Mouse (Mus musculus) hindbrain, embryonic 11.5 days (tissue): Measurements from ENCODE around the gene Irf2bpl. TPM values are rescaled to one million over a fixed set of nuclear protein-coding genes. Genes with fewer than 3 reads are reported as not detected.

Experiments used
- ATAC-seq: fragments of 200-750 bp; cut with Nextera tagmentation; 2 replicates; pipeline ENCODE4 v1.8.0; 2017; ENCODE audit warnings: mild to moderate bottlenecking, moderate TSS enrichment, moderate library complexity; ENCODE audit not compliant: low FRiP score
- DNase-seq: peaks from one replicate; pipeline ENCODE4 v3.0.0-alpha.2; 2015; ENCODE audit warnings: low spot score
- H3K27ac ChIP-seq: fragments of 300-500 bp; sonication (generic); 2 replicates; pipeline ENCODE4 v1.5.1; 2014; ENCODE audit warnings: mild to moderate bottlenecking, low read depth, low read length
- H3K27me3 ChIP-seq: fragments of 300-500 bp; sonication (generic); 2 replicates; pipeline ENCODE4 v1.6.1; 2014; ENCODE audit warnings: mild to moderate bottlenecking, low read length, moderate library complexity, mixed read lengths; ENCODE audit not compliant: control insufficient read depth, insufficient read depth
- H3K36me3 ChIP-seq: fragments of 300-500 bp; sonication (generic); 2 replicates; pipeline ENCODE4 v1.6.1; 2014; ENCODE audit warnings: mild to moderate bottlenecking, low read length, moderate library complexity, mixed read lengths; ENCODE audit not compliant: control insufficient read depth, insufficient read depth
- H3K4me1 ChIP-seq: fragments of 300-500 bp; sonication (generic); replicated peaks from 2 replicates; pipeline ENCODE4 v1.6.1; 2014; ENCODE audit warnings: low read length, mixed read lengths; ENCODE audit not compliant: control insufficient read depth, insufficient read depth
- H3K4me2 ChIP-seq: fragments of 300-500 bp; sonication (generic); replicated peaks from 2 replicates; pipeline ENCODE4 v1.6.1; 2014; ENCODE audit warnings: mild to moderate bottlenecking, low read depth, low read length
- H3K4me3 ChIP-seq: fragments of 300-500 bp; sonication (generic); 2 replicates; pipeline ENCODE4 v1.5.1; 2014; ENCODE audit warnings: low read depth, low read length
- H3K9ac ChIP-seq: fragments of 300-500 bp; sonication (generic); 2 replicates; pipeline ENCODE4 v1.6.1; 2014; ENCODE audit warnings: low read depth, low read length
- H3K9me3 ChIP-seq: fragments of 300-500 bp; sonication (generic); 2 replicates; pipeline ENCODE4 v1.6.1; 2016; ENCODE audit warnings: low read length; ENCODE audit not compliant: control insufficient read depth
- WGBS: fragments of 180-500 bp; shearing (Covaris S2); extraction: QIAGEN DNeasy Blood & Tissue Kit; methylation state at CpG from one replicate; pipeline ENCODE4 v1.1.7; 2014; 5-methylcytosine and 5-hydroxymethylcytosine counted together
- polyA plus RNA-seq: library from polyadenylated mRNA; unstranded; fragments of >200 nt; fragmentation: Nextera tagmentation; extraction: Ambion mirVana; gene quantifications from 2 replicates; pipeline ENCODE4 v1.2.1, GENCODE M21; 2014

Gene Irf2bpl
- polyA plus RNA-seq, 1 experiment from 2014 or later = 16.0 TPM

DNA sequence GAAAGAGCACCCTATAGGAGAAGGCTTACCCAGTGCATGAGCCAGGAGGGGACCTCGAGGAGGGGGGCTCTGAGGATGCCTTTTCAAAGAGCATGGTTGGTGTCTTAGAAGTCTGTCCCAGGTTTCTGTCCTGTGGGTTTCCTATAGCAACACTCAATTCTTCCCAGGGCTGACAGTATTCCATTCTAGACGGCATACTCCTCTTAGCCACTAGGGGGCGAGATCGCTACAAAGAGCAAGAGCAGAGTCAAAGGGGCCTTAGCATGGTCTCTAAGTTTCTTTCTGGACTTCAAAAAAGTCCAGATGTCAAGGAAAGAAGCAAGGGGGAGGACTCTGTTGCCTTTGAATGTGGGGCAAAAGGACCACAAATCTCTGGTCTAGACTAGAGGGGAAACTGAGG is 20.6 kb upstream of the Irf2bpl start:
- Histone ChIP-seq H3K4me2 (no peak overlapping the region), H3K4me1 (0 out of 2 replicates have a peak, but pooled peaks cover 3% of the 10 kb centered on the region), H3K4me3 (no peak overlapping the region), H3K36me3 (no peaks in the 10 kb centered on the region), H3K9ac (no peak overlapping the region), H3K27me3 (no peaks in the 10 kb centered on the region; the same call in 1 of the 2 replicates), H3K9me3 (no peaks in the 10 kb centered on the region), H3K27ac (no peak overlapping the region)
- WGBS = 11% methylated on average over 4 of the region's 4 CpGs
- DNase-seq (peak; percentile 62), ATAC-seq (peak; percentile 29; the same call in 1 of the 2 replicates)

GRCm38 (mm10) chr12:86903828-86904806 is 19.5 kb upstream of the Irf2bpl start:
- H3K27ac ChIP-seq = no peak overlapping the region
- H3K4me2 ChIP-seq = no peak overlapping the region
- WGBS = 92% methylated on average over 11 of the region's 11 CpGs
- DNase-seq (no peak), ATAC-seq (no peak)
- H3K4me3 ChIP-seq = no peak overlapping the region
- no peaks in the 10 kb centered on the region for H3K36me3 ChIP-seq
- no peaks in the 10 kb centered on the region for H3K9me3 ChIP-seq
- no peak overlapping the region for H3K9ac ChIP-seq
- 0 out of 2 replicates have a peak, but pooled peaks cover 3% of the 10 kb centered on the region for H3K4me1 ChIP-seq
- no peaks in the 10 kb centered on the region; the same call in 1 of the 2 replicates for H3K27me3 ChIP-seq

- peaks cover 30% of the 10 kb centered on the region for H3K4me1 ChIP-seq
- no peak overlapping the region for H3K4me3 ChIP-seq
- H3K27ac ChIP-seq = no peak overlapping the region
- ATAC-seq (no peak), DNase-seq (no peak)
- H3K27me3 ChIP-seq = no peaks in the 10 kb centered on the region
- no peaks in the 10 kb centered on the region for H3K9me3 ChIP-seq
- H3K9ac ChIP-seq = no peak overlapping the region
- 71% methylated on average over 11 of the region's 11 CpGs for WGBS
- no peak overlapping the region for H3K4me2 ChIP-seq
- no peaks in the 10 kb centered on the region for H3K36me3 ChIP-seq
These were observed 15.0 kb upstream of the Irf2bpl start for GRCm38 (mm10) chr12:86899461-86900179.

- peaks cover 35% of the 10 kb centered on the region for H3K4me1 ChIP-seq
These were observed 13.8 kb upstream of the Irf2bpl start for GRCm38 (mm10) chr12:86898448-86898847.

GRCm38 (mm10) chr12:86897769-86898273 is 13.2 kb upstream of the Irf2bpl start:
- peak overlapping the region; percentile 31; the same call in 1 of the 2 replicates for H3K9ac ChIP-seq
- no peaks in the 10 kb centered on the region for H3K36me3 ChIP-seq
- H3K4me1 ChIP-seq = peaks cover 39% of the 10 kb centered on the region
- no peak overlapping the region for H3K4me3 ChIP-seq
- DNase-seq = no peak
- no peaks in the 10 kb centered on the region for H3K9me3 ChIP-seq
- no peak for ATAC-seq
- H3K27ac ChIP-seq = peak overlapping the region; percentile 94
- H3K27me3 ChIP-seq = no peaks in the 10 kb centered on the region
- no peak overlapping the region for H3K4me2 ChIP-seq
- 50% methylated on average over 7 of the region's 7 CpGs for WGBS

More at GRCm38 (mm10) chr12:86898448-86898847, 13.8 kb upstream of the Irf2bpl start:
- DNase-seq (no peak), ATAC-seq (no peak)
- Histone ChIP-seq H3K9ac (peak overlapping the region; percentile 31; the same call in 1 of the 2 replicates), H3K9me3 (no peaks in the 10 kb centered on the region), H3K4me3 (no peak overlapping the region), H3K36me3 (no peaks in the 10 kb centered on the region), H3K27ac (peak overlapping the region; percentile 94; the same call in 1 of the 2 replicates), H3K27me3 (no peaks in the 10 kb centered on the region), H3K4me2 (no peak overlapping the region)
- 61% methylated on average over 3 of the region's 3 CpGs for WGBS

DNA sequence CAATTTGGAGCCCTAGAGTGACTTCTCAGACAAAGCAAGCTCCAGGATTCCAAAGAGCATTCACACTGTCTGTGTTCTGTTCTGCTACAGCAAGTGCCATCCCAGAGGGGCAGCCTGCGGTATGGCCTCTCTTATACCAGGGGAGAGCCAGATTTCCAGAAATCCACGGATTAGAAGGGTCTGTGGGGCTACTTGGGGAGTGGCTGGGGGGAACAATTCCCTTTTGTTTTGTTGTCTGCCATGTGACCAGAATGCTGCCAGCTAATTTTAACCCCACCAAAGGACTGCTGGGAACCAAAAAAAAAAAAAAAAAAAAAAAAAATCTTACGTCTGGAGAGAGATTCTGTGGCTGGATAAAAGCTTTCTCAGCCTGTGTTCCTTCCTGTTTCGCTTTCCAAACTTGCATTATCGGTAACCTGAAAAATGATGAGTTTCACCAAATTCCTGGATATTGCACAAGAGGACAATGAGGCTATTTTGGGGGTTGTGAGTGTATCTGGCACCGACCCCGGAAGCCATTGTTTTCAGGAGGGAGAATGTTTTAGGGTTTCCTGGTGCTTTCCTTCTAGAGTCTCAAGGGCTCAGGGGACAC is 12.4 kb upstream of the Irf2bpl start:
- DNase-seq (peak; percentile 37), ATAC-seq (no peak)
- Histone ChIP-seq H3K4me3 (no peak overlapping the region), H3K4me2 (no peak overlapping the region), H3K9me3 (no peaks in the 10 kb centered on the region), H3K27me3 (no peaks in the 10 kb centered on the region), H3K27ac (peak overlapping the region; percentile 94), H3K4me1 (peaks cover 44% of the 10 kb centered on the region), H3K36me3 (no peaks in the 10 kb centered on the region), H3K9ac (peak overlapping the region; percentile 31; the same call in 1 of the 2 replicates)
- 33% methylated on average over 7 of the region's 7 CpGs for WGBS

DNA sequence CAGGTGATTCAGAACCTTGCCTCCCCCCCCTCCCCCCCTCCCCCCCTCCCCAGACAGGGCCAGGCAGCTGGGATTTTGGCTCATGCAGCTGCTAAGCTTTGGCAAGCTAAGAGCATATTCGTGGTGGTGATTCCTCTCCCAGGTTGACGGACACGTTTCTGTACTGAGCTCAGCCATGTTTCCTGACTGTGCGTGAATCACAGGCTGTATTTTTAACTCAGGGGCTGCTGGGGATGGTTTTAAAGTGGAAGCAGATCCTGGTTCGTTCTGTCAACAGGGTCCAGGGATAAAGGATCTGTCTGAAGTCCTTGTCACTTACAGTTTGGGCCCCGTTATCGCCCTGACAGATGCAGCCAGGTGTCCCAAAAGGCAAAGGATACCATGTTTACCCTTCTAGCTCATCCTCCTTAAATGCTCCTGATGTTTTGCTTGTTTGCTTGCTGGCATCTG is 11.9 kb upstream of the Irf2bpl start:
- Histone ChIP-seq H3K9me3 (no peaks in the 10 kb centered on the region), H3K4me3 (no peak overlapping the region), H3K9ac (peak overlapping the region; percentile 31; the same call in 1 of the 2 replicates), H3K4me1 (peaks cover 47% of the 10 kb centered on the region), H3K27me3 (no peaks in the 10 kb centered on the region), H3K27ac (peak overlapping the region; percentile 94), H3K4me2 (no peak overlapping the region), H3K36me3 (no peaks in the 10 kb centered on the region)
- DNase-seq (no peak), ATAC-seq (no peak)
- 24% methylated on average over 7 of the region's 7 CpGs for WGBS
